Mouse (Mus musculus) olfactory bulb, adult 2 months (tissue): Measurements from ENCODE around the gene St6gal2. TPM values are rescaled to one million over a fixed set of nuclear protein-coding genes. Genes with fewer than 3 reads are reported as not detected.

Experiments used
- H3K27ac ChIP-seq: fragments of 200-500 bp; 2 replicates; pipeline ENCODE4 v1.5.1; 2012; ENCODE audit warnings: low read depth, low read length; ENCODE audit not compliant: insufficient read depth
- H3K4me1 ChIP-seq: fragments of 200-500 bp; 2 replicates; pipeline ENCODE4 v1.6.1; 2012; ENCODE audit warnings: low read length; ENCODE audit not compliant: control insufficient read depth, insufficient read depth
- H3K4me3 ChIP-seq: fragments of 200-500 bp; 2 replicates; pipeline ENCODE4 v1.5.1; 2012; ENCODE audit warnings: mild to moderate bottlenecking, low read depth, low read length, moderate library complexity; ENCODE audit not compliant: insufficient read depth
- CTCF ChIP-seq: fragments of 200-500 bp; IDR thresholded peaks from 2 replicates; pipeline ENCODE4 v1.5.1; 2012; ENCODE audit warnings: low read depth, mild to moderate bottlenecking, low read length, moderate library complexity; ENCODE audit not compliant: insufficient read depth
- POLR2A ChIP-seq: fragments of 200-500 bp; IDR thresholded peaks from 2 replicates; pipeline ENCODE4 v1.6.1; 2012; ENCODE audit warnings: mild to moderate bottlenecking, low read depth, low read length, moderate library complexity; ENCODE audit not compliant: insufficient read depth
- WGBS: fragments of 180-500 bp; shearing (Covaris S2); methylation state at CpG from one replicate; pipeline ENCODE4 v1.1.7; 2018; 5-methylcytosine and 5-hydroxymethylcytosine counted together
- polyA plus RNA-seq: library from polyadenylated mRNA; stranded (reverse); fragments of >200 nt; gene quantifications from 2 replicates; pipeline ENCODE4 v1.2.4, GENCODE M21; 2012; ENCODE audit warnings: low replicate concordance; ENCODE audit not compliant: missing spikeins, insufficient read depth, insufficient read length

St6gal2 gene
- polyA plus RNA-seq = not detected in 2 replicates

- H3K27ac ChIP-seq = peak within 1 kb of the TSS; percentile 37
- 1% methylated on average over 84 of the region's 84 CpGs for WGBS
These were observed at the start of gene St6gal2 for GRCm38 (mm10) chr17:55445250-55446184. Gene St6gal2 (plus strand): TSS chr17:55445382.

GRCm38 (mm10) chr17:55406043-55406442 is 39.1 kb upstream of the St6gal2 start:
- 80% methylated on average over 2 of the region's 2 CpGs for WGBS
- H3K4me1 ChIP-seq = no peaks in the 10 kb centered on the region
- no peak for TF ChIP-seq POLR2A
- TF ChIP-seq CTCF = no peak
- H3K4me3 ChIP-seq = no peak overlapping the region
- no peak overlapping the region for H3K27ac ChIP-seq

More at GRCm38 (mm10) chr17:55445250-55446184, at the start of gene St6gal2:
- Histone ChIP-seq H3K4me1 (peaks cover 6% of the 10 kb centered on the region), H3K4me3 (peak within 1 kb of the TSS; percentile 71)
- TF ChIP-seq CTCF (0 out of 2 replicates have a peak, but pooled peaks have one; percentile 8), POLR2A (no peak; the same call in 1 of the 2 replicates)

- Histone ChIP-seq H3K27ac (no peak overlapping the region), H3K4me3 (no peak overlapping the region), H3K4me1 (no peaks in the 10 kb centered on the region)
- TF ChIP-seq POLR2A = no peak
- no peak for TF ChIP-seq CTCF
- WGBS = 78% methylated on average over 2 of the region's 2 CpGs
These were observed 28.7 kb upstream of the St6gal2 start for GRCm38 (mm10) chr17:55416519-55416918.

GRCm38 (mm10) chr17:55446185-55446527 is 974 bp downstream of the St6gal2 start:
- under 1% methylated on average over 6 of the region's 6 CpGs for WGBS
- peaks cover 6% of the 10 kb centered on the region for H3K4me1 ChIP-seq
- TF ChIP-seq POLR2A = no peak
- TF ChIP-seq CTCF = 0 out of 2 replicates have a peak, but pooled peaks have one; percentile 2
- H3K27ac ChIP-seq = no peak overlapping the region
- peak overlapping the region; percentile 71 for H3K4me3 ChIP-seq

- peaks cover 6% of the 10 kb centered on the region for H3K4me1 ChIP-seq
- H3K4me3 ChIP-seq = no peak overlapping the region
- H3K27ac ChIP-seq = no peak overlapping the region
- no peak for TF ChIP-seq POLR2A
- no peak for TF ChIP-seq CTCF
- 11% methylated on average over 4 of the region's 4 CpGs for WGBS
These were observed 1.5 kb downstream of the St6gal2 start for GRCm38 (mm10) chr17:55446698-55447097.

- Histone ChIP-seq H3K27ac (no peak overlapping the region), H3K4me3 (no peak overlapping the region), H3K4me1 (peaks cover 5% of the 10 kb centered on the region)
- TF ChIP-seq POLR2A (no peak), CTCF (no peak)
- WGBS = 88% methylated on average over 2 of the region's 2 CpGs
These were observed 5.8 kb downstream of the St6gal2 start for GRCm38 (mm10) chr17:55450943-55451342.

- TF ChIP-seq POLR2A = no peak
- TF ChIP-seq CTCF = no peak
- 44% methylated on average over 3 of the region's 3 CpGs for WGBS
- Histone ChIP-seq H3K4me1 (peaks cover 2% of the 10 kb centered on the region; the same call in 1 of the 2 replicates), H3K4me3 (no peak overlapping the region), H3K27ac (no peak overlapping the region)
These were observed 9.3 kb downstream of the St6gal2 start for GRCm38 (mm10) chr17:55454487-55454886.

GRCm38 (mm10) chr17:55460187-55460586 is 15.0 kb downstream of the St6gal2 start:
- Histone ChIP-seq H3K27ac (no peak overlapping the region), H3K4me1 (no peaks in the 10 kb centered on the region), H3K4me3 (no peak overlapping the region)
- no peak for TF ChIP-seq CTCF
- WGBS = 92% methylated on average over 1 of the region's 1 CpGs

- H3K4me3 ChIP-seq = no peak overlapping the region
- TF ChIP-seq CTCF = no peak
- TF ChIP-seq POLR2A = no peak
- no peaks in the 10 kb centered on the region for H3K4me1 ChIP-seq
- H3K27ac ChIP-seq = no peak overlapping the region
- WGBS = 83% methylated on average over 3 of the region's 3 CpGs
These were observed 22.4 kb downstream of the St6gal2 start for GRCm38 (mm10) chr17:55467579-55467978.

- H3K27ac ChIP-seq = no peak overlapping the region
- H3K4me1 ChIP-seq = no peaks in the 10 kb centered on the region
- TF ChIP-seq CTCF (no peak), POLR2A (no peak)
- no peak overlapping the region for H3K4me3 ChIP-seq
These were observed 23.8 kb downstream of the St6gal2 start for GRCm38 (mm10) chr17:55468963-55469362.
